Mouse (Mus musculus) CH12.LX (cell line): Measurements from ENCODE around the gene Slc17a8. TPM values are rescaled to one million over a fixed set of nuclear protein-coding genes. Genes with fewer than 3 reads are reported as not detected.

Experiments
- DNase-seq: peaks from one replicate; pipeline ENCODE4 v3.0.0-alpha.2; 2013; ENCODE audit errors: extremely low read depth
- H3K27ac ChIP-seq: 2 replicates; pipeline ENCODE4 v1.5.1; 2012; ENCODE audit warnings: low read depth, mild to moderate bottlenecking, control low read depth, moderate library complexity; ENCODE audit not compliant: insufficient read depth
- H3K27me3 ChIP-seq: replicated peaks from 2 replicates; pipeline ENCODE3; 2012; ENCODE audit warnings: inconsistent platforms
- H3K36me3 ChIP-seq, 2 experiments: replicated peaks in 1 of 2; 2 replicates each; pipeline versions ENCODE3 to v1.6.1; 2012; ENCODE audit warnings: inconsistent platforms in 1 of 2, low read length in 1 of 2, mild to moderate bottlenecking in 1 of 2, mixed read lengths in 1 of 2, moderate library complexity in 1 of 2; ENCODE audit not compliant: control insufficient read depth in 1 of 2, insufficient read depth in 1 of 2
- H3K4me1 ChIP-seq, 2 experiments: 2 replicates each; pipeline ENCODE4 v1.6.1; 2012; ENCODE audit warnings: inconsistent platforms in 1 of 2, moderate library complexity in 1 of 2; ENCODE audit not compliant: insufficient read depth in 2 of 2, control insufficient read depth in 1 of 2
- H3K4me2 ChIP-seq: 2 replicates; pipeline ENCODE4 v1.6.1; 2012; ENCODE audit warnings: low read depth, mild to moderate bottlenecking, control low read depth; ENCODE audit not compliant: poor library complexity, insufficient read depth, severe bottlenecking
- H3K4me3 ChIP-seq, 3 experiments: fragments of 150-350 bp in 1 of 3; sonication (generic) in 1 of 3; replicated peaks in 1 of 3; 2 replicates each; pipeline versions ENCODE3 to v1.5.1; 2011 to 2012; ENCODE audit warnings: low read depth in 2 of 3, low read length in 2 of 3, mild to moderate bottlenecking in 2 of 3, moderate library complexity in 2 of 3, control low read depth in 1 of 3, improper control_type of control experiment in 1 of 3, inconsistent platforms in 1 of 3, mixed read lengths in 1 of 3; ENCODE audit not compliant: poor library complexity in 1 of 3
- H3K79me2 ChIP-seq: replicated peaks from 2 replicates; pipeline ENCODE4 v1.6.1; 2012; ENCODE audit warnings: mild to moderate bottlenecking, moderate library complexity; ENCODE audit not compliant: control insufficient read depth, poor library complexity, insufficient read depth, severe bottlenecking; ENCODE audit errors: extremely low read depth
- H3K9ac ChIP-seq: 2 replicates; pipeline ENCODE4 v1.6.1; 2012; ENCODE audit warnings: low read depth, mild to moderate bottlenecking, control low read depth, moderate library complexity; ENCODE audit not compliant: insufficient read depth
- H3K9me3 ChIP-seq: replicated peaks from 2 replicates; pipeline ENCODE3; 2012; ENCODE audit warnings: low read length, inconsistent platforms, mixed read lengths
- CHD1 ChIP-seq: IDR thresholded peaks from 2 replicates; pipeline ENCODE4 v1.6.1; 2012; ENCODE audit warnings: low read depth, low read length, improper control_type of control experiment, inconsistent platforms
- CHD2 ChIP-seq: IDR thresholded peaks from 2 replicates; pipeline ENCODE4 v1.6.1; 2011; ENCODE audit warnings: low read length, improper control_type of control experiment
- E2F4 ChIP-seq: IDR thresholded peaks from 2 replicates; pipeline ENCODE4 v1.6.1; 2011; ENCODE audit warnings: low read depth, low read length, improper control_type of control experiment; ENCODE audit not compliant: insufficient replicate concordance
- ETS1 ChIP-seq: conservative IDR thresholded peaks from 2 replicates; pipeline ENCODE4 v1.6.1; 2012; ENCODE audit warnings: low read depth, mild to moderate bottlenecking, inconsistent platforms, low read length, improper control_type of control experiment, moderate library complexity
- GABPA ChIP-seq: IDR thresholded peaks from 2 replicates; pipeline ENCODE4 v1.6.1; 2012; ENCODE audit warnings: low read depth, low read length, improper control_type of control experiment, inconsistent platforms; ENCODE audit not compliant: insufficient replicate concordance
- IRF4 ChIP-seq: IDR thresholded peaks from 2 replicates; pipeline ENCODE4 v1.6.1; 2014; ENCODE audit warnings: low read depth, mild to moderate bottlenecking, inconsistent platforms, low read length, improper control_type of control experiment
- JUN ChIP-seq: IDR thresholded peaks from 2 replicates; pipeline ENCODE4 v1.6.1; 2011; ENCODE audit warnings: low read depth, mild to moderate bottlenecking, low read length, improper control_type of control experiment, moderate library complexity; ENCODE audit not compliant: insufficient read depth
- KAT2A ChIP-seq: IDR thresholded peaks from 2 replicates; pipeline ENCODE4 v1.6.1; 2012; ENCODE audit warnings: low read length, improper control_type of control experiment, inconsistent platforms; ENCODE audit not compliant: insufficient replicate concordance
- MAFK ChIP-seq: IDR thresholded peaks from 2 replicates; pipeline ENCODE4 v1.6.1; 2011; ENCODE audit warnings: low read length, improper control_type of control experiment; ENCODE audit not compliant: insufficient replicate concordance
- MAZ ChIP-seq: IDR thresholded peaks from 2 replicates; pipeline ENCODE4 v1.6.1; 2012; ENCODE audit warnings: low read depth, mild to moderate bottlenecking, inconsistent platforms, low read length, improper control_type of control experiment, moderate library complexity
- MEF2A ChIP-seq: IDR thresholded peaks from 2 replicates; pipeline ENCODE4 v1.6.1; 2014; ENCODE audit warnings: low read depth, mild to moderate bottlenecking, inconsistent platforms, low read length, improper control_type of control experiment, borderline replicate concordance
- NRF1 ChIP-seq: IDR thresholded peaks from 2 replicates; pipeline ENCODE4 v1.6.1; 2014; ENCODE audit warnings: low read depth, mild to moderate bottlenecking, inconsistent platforms, low read length, improper control_type of control experiment, moderate library complexity
- PAX5 ChIP-seq: IDR thresholded peaks from 2 replicates; pipeline ENCODE4 v1.6.1; 2012; ENCODE audit warnings: low read length, inconsistent platforms, mixed read lengths
- POLR2A ChIP-seq: IDR thresholded peaks from 2 replicates; pipeline ENCODE4 v1.6.1; 2011; ENCODE audit warnings: low read depth, mild to moderate bottlenecking, improper control_type of control experiment, low read length
- TCF12 ChIP-seq: IDR thresholded peaks from 2 replicates; pipeline ENCODE4 v1.6.1; 2014; ENCODE audit warnings: low read depth, mild to moderate bottlenecking, inconsistent platforms, low read length, improper control_type of control experiment
- USF2 ChIP-seq: conservative IDR thresholded peaks from 2 replicates; pipeline ENCODE4 v1.6.1; 2011; ENCODE audit warnings: low read depth, low read length, improper control_type of control experiment
- ZKSCAN1 ChIP-seq: IDR thresholded peaks from 2 replicates; pipeline ENCODE4 v1.6.1; 2012; ENCODE audit warnings: low read depth, inconsistent platforms, low read length, improper control_type of control experiment, borderline replicate concordance
- dilution Hi-C: fragments of 300-500 bp; cut with MboI; formaldehyde crosslinking; loops from 2 replicates; pipeline ENCODE4 v1.14.3; 2020; ENCODE audit warnings: low sequenced_read_pairs; ENCODE audit not compliant: extremely low pct_unique_long_range_greater_than_20kb, extremely low pct_ligation_motif_present
- in situ Hi-C: fragments of 300-500 bp; cut with MboI; formaldehyde crosslinking; loops from 3 replicates; pipeline ENCODE4 v1.14.3; 2019; ENCODE audit warnings: low sequenced_read_pairs, low pct_ligation_motif_present, low pct_unique_long_range_greater_than_20kb, mixed read lengths
- polyA plus RNA-seq: library from polyadenylated mRNA; unstranded; fragments of >175 nt; gene quantifications from 2 replicates; pipeline ENCODE4 v1.2.1, GENCODE M21; 2012; ENCODE audit warnings: low read depth; ENCODE audit not compliant: insufficient read length
- total RNA-seq, 2 experiments: library from RNA; depleted of rRNA; stranded (reverse); fragments of 300-350 nt in 1 of 2; fragments of >200 nt in 1 of 2; gene quantifications; 2 replicates each; pipeline ENCODE4 v1.2.3; 2012 to 2014

Slc17a8 gene
- total and polyA plus RNA-seq, 3 experiments, result not detected

DNA sequence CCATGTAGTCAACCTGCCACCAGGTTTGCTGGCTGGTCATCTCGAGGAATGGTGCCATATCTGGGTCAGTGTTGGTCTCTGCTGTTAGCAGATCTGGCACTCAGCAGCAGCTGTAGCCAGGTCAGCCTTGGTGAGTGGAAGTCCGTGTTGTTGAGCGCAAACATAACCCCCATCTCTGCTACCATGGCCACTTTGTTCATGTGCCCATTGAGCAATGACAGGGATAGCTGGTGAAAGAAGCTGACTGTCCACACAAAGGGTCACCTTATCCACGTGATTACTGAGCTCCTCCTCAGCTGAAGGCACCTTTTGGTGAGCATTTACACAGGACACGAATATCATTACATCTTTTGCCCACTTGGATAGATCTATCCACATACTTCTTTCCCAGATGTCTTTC, 68.0 kb downstream of the Slc17a8 start:
- TF ChIP-seq KAT2A (no peak), GABPA (no peak), USF2 (no peak), E2F4 (no peak)
- in situ Hi-C loops (no loop called here), dilution Hi-C loops (no loop called here)
- no peaks in the 10 kb centered on the region for H3K4me1 ChIP-seq
- H3K4me3 ChIP-seq, result no peak overlapping the region
- no peaks in the 10 kb centered on the region for H3K79me2 ChIP-seq
- H3K4me2 ChIP-seq, result no peak overlapping the region
- no peak overlapping the region for H3K9ac ChIP-seq
- no peaks in the 10 kb centered on the region for H3K27me3 ChIP-seq
- no peaks in the 10 kb centered on the region for H3K36me3 ChIP-seq
- no peak for DNase-seq
- no peaks in the 10 kb centered on the region for H3K9me3 ChIP-seq
- no peak overlapping the region for H3K27ac ChIP-seq

GRCm38 (mm10) chr10:89551657-89552056, 69.4 kb downstream of the Slc17a8 start:
- in situ Hi-C loops (no loop called here), dilution Hi-C loops (no loop called here)
- Histone ChIP-seq H3K4me2 (no peak overlapping the region), H3K27me3 (no peaks in the 10 kb centered on the region), H3K4me1 (no peaks in the 10 kb centered on the region), H3K79me2 (no peaks in the 10 kb centered on the region), H3K9ac (no peak overlapping the region), H3K4me3 (no peak overlapping the region), H3K27ac (no peak overlapping the region), H3K9me3 (no peaks in the 10 kb centered on the region), H3K36me3 (no peaks in the 10 kb centered on the region)
- DNase-seq, result no peak
- no peak for TF ChIP-seq JUN
- TF ChIP-seq ZKSCAN1, result no peak
- TF ChIP-seq MAZ, result no peak
- no peak for TF ChIP-seq USF2
- TF ChIP-seq MAFK, result no peak
- no peak for TF ChIP-seq IRF4
- TF ChIP-seq POLR2A, result no peak
- TF ChIP-seq NRF1, result no peak
- TF ChIP-seq PAX5, result no peak
- no peak for TF ChIP-seq ETS1
- no peak for TF ChIP-seq CHD1
- TF ChIP-seq MEF2A, result no peak
- no peak for TF ChIP-seq CHD2
- TF ChIP-seq TCF12, result no peak
